Mouse (Mus musculus): ENCODE results near the gene Mndal. TPM values are rescaled to one million over a fixed set of nuclear protein-coding genes. Genes with fewer than 3 reads are reported as not detected.
"Not testable (repeated sequence)": the region's sequence is repeated elsewhere in the genome, so short reads cannot be mapped to it uniquely, and the experiment has no call there.

Gene Mndal
- polyA plus RNA-seq, 1 experiment from 2014 or later: 0.21 TPM

GRCm38 (mm10) chr1:173877125-173877524 lies 65.2 kb downstream of the Mndal start:
- 84% methylated on average over 1 of the region's 1 CpGs for WGBS
- H3K27ac ChIP-seq (replicated peaks); H3K4me3 ChIP-seq; H3K4me1 ChIP-seq; DNase-seq (ENCODE audit: low spot score); H3K27me3 ChIP-seq (ENCODE audit: low read depth, poor library complexity, severe bottlenecking); H3K9me3 ChIP-seq (replicated peaks); H3K36me3 ChIP-seq: not testable (repeated sequence)

GRCm38 (mm10) chr1:173868586-173868985 lies 73.7 kb downstream of the Mndal start:
- H3K27me3 ChIP-seq (ENCODE audit: low read depth, poor library complexity, severe bottlenecking); H3K4me3 ChIP-seq; H3K4me1 ChIP-seq; H3K27ac ChIP-seq (replicated peaks); H3K9me3 ChIP-seq (replicated peaks); DNase-seq (ENCODE audit: low spot score); H3K36me3 ChIP-seq: not testable (repeated sequence)
- 73% methylated on average over 1 of the region's 1 CpGs for WGBS

- H3K4me3 ChIP-seq: no peak overlapping the region
- WGBS: 90% methylated on average over 12 of the region's 12 CpGs
- no peaks in the 10 kb centered on the region for H3K4me1 ChIP-seq
- no peak for DNase-seq (ENCODE audit: low spot score)
- H3K27ac ChIP-seq (replicated peaks): no peak overlapping the region
- H3K36me3 ChIP-seq: no peaks in the 10 kb centered on the region
- H3K9me3 ChIP-seq (replicated peaks): no peaks in the 10 kb centered on the region
- no peaks in the 10 kb centered on the region for H3K27me3 ChIP-seq (ENCODE audit: low read depth, poor library complexity, severe bottlenecking)
Observed at GRCm38 (mm10) chr1:173866504-173866903, 75.8 kb downstream of the Mndal start.

GRCm38 (mm10) chr1:173853711-173854110 lies 88.6 kb downstream of the Mndal start:
- H3K36me3 ChIP-seq; H3K4me3 ChIP-seq; H3K27me3 ChIP-seq (ENCODE audit: low read depth, poor library complexity, severe bottlenecking); H3K9me3 ChIP-seq (replicated peaks); DNase-seq (ENCODE audit: low spot score); H3K27ac ChIP-seq (replicated peaks); H3K4me1 ChIP-seq: not testable (repeated sequence)

- not testable (repeated sequence) for DNase-seq (ENCODE audit: low spot score); H3K4me3 ChIP-seq; H3K27me3 ChIP-seq (ENCODE audit: low read depth, poor library complexity, severe bottlenecking); H3K36me3 ChIP-seq; H3K27ac ChIP-seq (replicated peaks); H3K4me1 ChIP-seq; H3K9me3 ChIP-seq (replicated peaks)
- WGBS: 81% methylated on average over 4 of the region's 4 CpGs
Observed at GRCm38 (mm10) chr1:173852853-173853252, 89.4 kb downstream of the Mndal start.

- DNase-seq (ENCODE audit: low spot score); H3K9me3 ChIP-seq (replicated peaks); H3K36me3 ChIP-seq; H3K27me3 ChIP-seq (ENCODE audit: low read depth, poor library complexity, severe bottlenecking); H3K4me1 ChIP-seq; H3K4me3 ChIP-seq; H3K27ac ChIP-seq (replicated peaks): not testable (repeated sequence)
- WGBS: 93% methylated on average over 4 of the region's 4 CpGs
Observed at GRCm38 (mm10) chr1:173846193-173846592, 96.1 kb downstream of the Mndal start.

GRCm38 (mm10) chr1:173844754-173845153 lies 97.5 kb downstream of the Mndal start:
- no peaks in the 10 kb centered on the region for H3K9me3 ChIP-seq (replicated peaks)
- H3K36me3 ChIP-seq: no peaks in the 10 kb centered on the region
- no peak overlapping the region for H3K27ac ChIP-seq (replicated peaks)
- 82% methylated on average over 1 of the region's 1 CpGs for WGBS
- no peaks in the 10 kb centered on the region for H3K27me3 ChIP-seq (ENCODE audit: low read depth, poor library complexity, severe bottlenecking)
- no peak overlapping the region for H3K4me3 ChIP-seq
- no peaks in the 10 kb centered on the region for H3K4me1 ChIP-seq
- DNase-seq (ENCODE audit: low spot score): no peak

- H3K4me1 ChIP-seq; H3K4me3 ChIP-seq; H3K9me3 ChIP-seq (replicated peaks); H3K27ac ChIP-seq (replicated peaks); H3K36me3 ChIP-seq; H3K27me3 ChIP-seq (ENCODE audit: low read depth, poor library complexity, severe bottlenecking); DNase-seq (ENCODE audit: low spot score): not testable (repeated sequence)
- WGBS: 86% methylated on average over 2 of the region's 2 CpGs
Observed at GRCm38 (mm10) chr1:173821481-173821803, 120.8 kb downstream of the Mndal start.

GRCm38 (mm10) chr1:173820794-173821480 lies 121.4 kb downstream of the Mndal start:
- WGBS: 86% methylated on average over 2 of the region's 2 CpGs
- not testable (repeated sequence) for DNase-seq (ENCODE audit: low spot score); H3K4me1 ChIP-seq; H3K9me3 ChIP-seq (replicated peaks); H3K27me3 ChIP-seq (ENCODE audit: low read depth, poor library complexity, severe bottlenecking); H3K27ac ChIP-seq (replicated peaks); H3K4me3 ChIP-seq; H3K36me3 ChIP-seq

GRCm38 (mm10) chr1:173809294-173809693 lies 133.0 kb downstream of the Mndal start:
- WGBS: 85% methylated on average over 2 of the region's 2 CpGs
- not testable (repeated sequence) for H3K36me3 ChIP-seq; H3K4me1 ChIP-seq; H3K9me3 ChIP-seq (replicated peaks); DNase-seq (ENCODE audit: low spot score); H3K27me3 ChIP-seq (ENCODE audit: low read depth, poor library complexity, severe bottlenecking); H3K27ac ChIP-seq (replicated peaks); H3K4me3 ChIP-seq

- not testable (repeated sequence) for H3K4me1 ChIP-seq; H3K36me3 ChIP-seq; H3K9me3 ChIP-seq (replicated peaks); H3K27ac ChIP-seq (replicated peaks); H3K4me3 ChIP-seq; DNase-seq (ENCODE audit: low spot score); H3K27me3 ChIP-seq (ENCODE audit: low read depth, poor library complexity, severe bottlenecking)
- WGBS: 69% methylated on average over 2 of the region's 2 CpGs
Observed at GRCm38 (mm10) chr1:173802689-173803281, 139.5 kb downstream of the Mndal start.

GRCm38 (mm10) chr1:173802207-173802606 lies 140.1 kb downstream of the Mndal start:
- not testable (repeated sequence) for H3K36me3 ChIP-seq; H3K4me3 ChIP-seq; DNase-seq (ENCODE audit: low spot score); H3K27me3 ChIP-seq (ENCODE audit: low read depth, poor library complexity, severe bottlenecking); H3K27ac ChIP-seq (replicated peaks); H3K4me1 ChIP-seq; H3K9me3 ChIP-seq (replicated peaks)
- WGBS: 77% methylated on average over 3 of the region's 3 CpGs

- not testable (repeated sequence) for H3K27me3 ChIP-seq (ENCODE audit: low read depth, poor library complexity, severe bottlenecking); DNase-seq (ENCODE audit: low spot score); H3K4me1 ChIP-seq; H3K36me3 ChIP-seq; H3K9me3 ChIP-seq (replicated peaks); H3K4me3 ChIP-seq; H3K27ac ChIP-seq (replicated peaks)
- WGBS: 85% methylated on average over 2 of the region's 2 CpGs
Observed at GRCm38 (mm10) chr1:173801791-173802190, 140.5 kb downstream of the Mndal start.
